Mouse (Mus musculus): ENCODE results near the gene Prkd2.

DNA sequence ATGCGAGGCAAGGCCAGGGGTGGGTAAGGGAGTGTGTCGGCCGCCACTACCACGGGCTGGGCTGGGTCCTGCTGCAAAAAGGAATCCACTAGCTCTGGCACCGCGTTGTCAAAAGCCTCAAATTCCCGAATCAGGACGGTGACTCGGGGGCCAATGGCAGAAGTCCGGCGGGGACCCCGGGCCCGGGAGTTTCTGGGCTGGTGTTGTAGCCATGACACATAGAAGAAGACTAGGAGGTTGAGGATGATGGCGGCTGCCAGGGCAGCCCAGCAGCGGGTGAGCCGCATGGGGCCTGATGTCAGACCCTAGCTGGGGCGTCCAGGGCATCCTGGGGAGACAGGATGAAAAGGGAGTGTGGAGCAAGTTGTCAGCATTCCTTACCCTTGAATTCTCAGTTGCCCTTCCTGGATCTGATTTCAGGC, 31.0 kb upstream of the Prkd2 start:
- TF ChIP-seq POLR2A (IDR thresholded peaks at IDR 0.05; ENCODE audit: insufficient read depth, low read depth, low read length) (no peak), CTCF (IDR thresholded peaks at IDR 0.05; ENCODE audit: insufficient read depth, low read depth, low read length) (no peak)
